Mouse (Mus musculus) lung, adult 2 months (tissue): Measurements from ENCODE around the gene Lce1e. TPM values are rescaled to one million over a fixed set of nuclear protein-coding genes. Genes with fewer than 3 reads are reported as not detected.
"Not testable (repeated sequence)": the region's sequence is repeated elsewhere in the genome, so short reads cannot be mapped to it uniquely, and the experiment has no call there.

Source experiments
- DNase-seq: peaks from one replicate; pipeline ENCODE4 v3.0.0; 2022
- H3K4me1 ChIP-seq: fragments of 200-500 bp; 2 replicates; pipeline ENCODE4 v1.6.1; 2011; ENCODE audit warnings: low read length; ENCODE audit not compliant: control insufficient read depth, insufficient read depth
- H3K4me3 ChIP-seq: fragments of 200-500 bp; replicated peaks from 2 replicates; pipeline ENCODE3; 2011; ENCODE audit warnings: low read depth, mild to moderate bottlenecking, control low read depth, low read length; ENCODE audit errors: extremely low read depth
- CTCF ChIP-seq: fragments of 200-500 bp; IDR thresholded peaks from 2 replicates; pipeline ENCODE4 v1.5.1; 2011; ENCODE audit warnings: mild to moderate bottlenecking, low read length, control low read depth; ENCODE audit not compliant: insufficient read depth
- POLR2A ChIP-seq: fragments of 200-500 bp; IDR thresholded peaks from 2 replicates; pipeline ENCODE4 v1.6.1; 2011; ENCODE audit warnings: low read depth, mild to moderate bottlenecking, control low read depth, low read length, borderline replicate concordance; ENCODE audit errors: extremely low read depth
- WGBS: fragments of 180-500 bp; shearing (Covaris S2); methylation state at CpG from one replicate; pipeline ENCODE4 v1.1.7; 2018; 5-methylcytosine and 5-hydroxymethylcytosine counted together
- polyA plus RNA-seq: library from polyadenylated mRNA; depleted of rRNA; stranded (reverse); fragments of >200 nt; gene quantifications from 2 replicates; pipeline ENCODE4 v1.2.3, GENCODE M21; 2012; rRNA removed

Gene Lce1e
- polyA plus RNA-seq: 25.3 TPM in 1 of 2 replicates, not detected in the other

GRCm38 (mm10) chr3:92708974-92709373 is at the start of gene Lce1e:
TSS of gene Lce1e (minus strand) at chr3:92709074.
- TF ChIP-seq CTCF: no peak
- no peak for TF ChIP-seq POLR2A
- DNase-seq: no peak
- no peaks in the 10 kb centered on the region for H3K4me1 ChIP-seq
- no peak within 1 kb of the TSS for H3K4me3 ChIP-seq
- 66% methylated on average over 2 of the region's 2 CpGs for WGBS

GRCm38 (mm10) chr3:92753197-92753596 is 44.3 kb upstream of the Lce1e start:
- H3K4me3 ChIP-seq: no peak overlapping the region
- H3K4me1 ChIP-seq: no peaks in the 10 kb centered on the region
- no peak for TF ChIP-seq POLR2A
- TF ChIP-seq CTCF: no peak
- 36% methylated on average over 3 of the region's 3 CpGs for WGBS
- DNase-seq: no peak

GRCm38 (mm10) chr3:92752238-92752637 is 43.4 kb upstream of the Lce1e start, which contains the start of gene Lce1g:
TSS of gene Lce1g (minus strand) at chr3:92752338.
- Histone ChIP-seq H3K4me3 (no peak within 1 kb of the TSS), H3K4me1 (no peaks in the 10 kb centered on the region)
- no peak for DNase-seq
- TF ChIP-seq POLR2A (no peak), CTCF (no peak)
- WGBS: 82% methylated on average over 1 of the region's 1 CpGs

- no peak for DNase-seq
- Histone ChIP-seq H3K4me1 (no peaks in the 10 kb centered on the region), H3K4me3 (no peak within 1 kb of the TSS)
- TF ChIP-seq POLR2A (no peak), CTCF (no peak)
- 62% methylated on average over 1 of the region's 1 CpGs for WGBS
These were observed 30.1 kb upstream of the Lce1e start, which contains the start of gene Gm38119 for GRCm38 (mm10) chr3:92738996-92739395. TSS of gene Gm38119 (minus strand) at chr3:92739096.

GRCm38 (mm10) chr3:92722631-92723030 is 13.8 kb upstream of the Lce1e start:
- H3K4me1 ChIP-seq: no peaks in the 10 kb centered on the region
- TF ChIP-seq CTCF (no peak), POLR2A (no peak)
- DNase-seq: no peak
- no peak overlapping the region for H3K4me3 ChIP-seq
- WGBS: 73% methylated on average over 5 of the region's 5 CpGs

- TF ChIP-seq POLR2A (no peak), CTCF (no peak)
- 69% methylated on average over 3 of the region's 3 CpGs for WGBS
- no peak for DNase-seq
- Histone ChIP-seq H3K4me3 (no peak within 1 kb of the TSS), H3K4me1 (no peaks in the 10 kb centered on the region)
These were observed 11.4 kb upstream of the Lce1e start, which contains the start of gene Lce1f for GRCm38 (mm10) chr3:92720250-92720649. TSS of gene Lce1f (minus strand) at chr3:92720350.

GRCm38 (mm10) chr3:92715122-92715521 is 6.2 kb upstream of the Lce1e start:
- no peak overlapping the region for H3K4me3 ChIP-seq
- DNase-seq: no peak
- H3K4me1 ChIP-seq: no peaks in the 10 kb centered on the region
- TF ChIP-seq POLR2A (no peak), CTCF (no peak)

GRCm38 (mm10) chr3:92694613-92695012 is 14.3 kb downstream of the Lce1e start:
- TF ChIP-seq POLR2A: no peak
- no peak for TF ChIP-seq CTCF
- Histone ChIP-seq H3K4me1 (no peaks in the 10 kb centered on the region), H3K4me3 (no peak overlapping the region)
- DNase-seq: no peak
- 25% methylated on average over 1 of the region's 1 CpGs for WGBS

- DNase-seq: no peak
- TF ChIP-seq POLR2A (no peak), CTCF (no peak)
- H3K4me1 ChIP-seq: no peaks in the 10 kb centered on the region
- H3K4me3 ChIP-seq: no peak overlapping the region
These were observed 17.2 kb downstream of the Lce1e start for GRCm38 (mm10) chr3:92691688-92692087.

GRCm38 (mm10) chr3:92689154-92689553 is 19.7 kb downstream of the Lce1e start:
- DNase-seq: peak; percentile 6
- not testable (repeated sequence) for H3K4me3 ChIP-seq, H3K4me1 ChIP-seq
- WGBS: 57% methylated on average over 16 of the region's 16 CpGs

GRCm38 (mm10) chr3:92687110-92687509 is 21.8 kb downstream of the Lce1e start, which contains the start of gene Lce1d:
TSS of gene Lce1d (minus strand) at chr3:92687210.
- TF ChIP-seq CTCF (no peak), POLR2A (no peak)
- no peak for DNase-seq
- Histone ChIP-seq H3K4me3 (no peak within 1 kb of the TSS), H3K4me1 (no peaks in the 10 kb centered on the region)
- 49% methylated on average over 2 of the region's 2 CpGs for WGBS
